Comparison of ENCODE assay signal across 8 mouse cellular contexts in the genomic region with DNA sequence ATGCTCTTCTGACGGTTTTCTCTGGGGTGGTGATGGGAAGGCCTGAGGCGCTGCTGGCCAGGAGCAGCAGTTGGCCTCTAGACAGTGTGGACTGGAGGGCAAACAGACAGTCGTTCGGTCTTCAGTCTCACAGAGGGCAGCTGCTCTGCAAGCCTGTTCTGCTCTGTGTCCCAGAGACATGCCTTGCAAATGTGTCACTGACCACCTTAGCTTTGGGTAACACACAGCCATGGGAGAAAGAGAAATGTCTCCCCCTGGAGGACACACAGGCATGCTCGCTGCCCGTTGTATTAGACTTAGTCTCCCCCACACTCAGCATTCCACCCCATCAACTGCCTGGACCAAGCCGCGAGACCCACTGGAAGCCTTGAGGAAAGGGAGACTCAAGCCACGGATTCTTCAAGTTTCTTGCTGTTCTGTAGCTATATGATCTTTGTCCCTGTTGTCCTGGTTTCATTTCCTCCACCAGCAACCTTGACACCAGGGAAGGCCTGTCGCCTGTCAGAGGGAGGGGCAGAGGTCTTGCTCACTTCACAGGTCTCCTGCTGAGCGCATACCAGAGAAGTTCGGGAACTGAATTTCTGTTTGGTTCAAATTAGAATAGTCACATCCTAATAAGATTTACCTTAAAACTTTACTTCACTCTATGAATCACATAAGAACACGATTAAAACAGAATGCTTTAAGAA.
DNase-seq lines count a peak whose midpoint lies in the region; ATAC-seq lines count a peak whose summit lies in the region.

No protein-coding gene starts in this region.

- no peaks in the 10 kb centered on the region for H3K36me3 ChIP-seq in embryonic facial prominence, embryonic 14.5 days (ENCODE audit: control insufficient read depth, insufficient read depth, low read length)
- H3K36me3 ChIP-seq in heart, embryonic 10.5 days: no peaks in the 10 kb centered on the region
- no peaks in the 10 kb centered on the region for H3K36me3 ChIP-seq in kidney, embryonic 15.5 days
- H3K36me3 ChIP-seq in limb, embryonic 15.5 days: no peaks in the 10 kb centered on the region
- no peaks in the 10 kb centered on the region for H3K36me3 ChIP-seq in stomach, embryonic 16.5 days (ENCODE audit: control insufficient read depth, insufficient read depth, low read length)

- DNase-seq in B cell, adult 2 months: peak; percentile 53 to 59
- DNase-seq in adrenal gland, postnatal 4 days (ENCODE audit: low spot score in 2 of 2): peak; percentile 6 to 42
- peak; percentile 90 for DNase-seq in embryonic facial prominence, embryonic 14.5 days (ENCODE audit: low spot score)
- peak; percentile 88 for DNase-seq in heart, embryonic 10.5 days (ENCODE audit: low spot score)
- peak; percentile 78 for DNase-seq in neural tube, embryonic 10.5 days (ENCODE audit: extremely low spot score, low spot score)

- no peaks in the 10 kb centered on the region for H3K27me3 ChIP-seq in embryonic facial prominence, embryonic 14.5 days (replicated peaks; ENCODE audit: control insufficient read depth, insufficient read depth, low read length)
- H3K27me3 ChIP-seq in heart, embryonic 10.5 days (ENCODE audit: insufficient read depth, poor library complexity, severe bottlenecking): peaks cover 39% of the 10 kb centered on the region
- peaks cover 33% of the 10 kb centered on the region for H3K27me3 ChIP-seq in kidney, embryonic 15.5 days
- H3K27me3 ChIP-seq in limb, embryonic 15.5 days: peaks cover 15% of the 10 kb centered on the region
- H3K27me3 ChIP-seq in stomach, embryonic 16.5 days (ENCODE audit: control insufficient read depth, insufficient read depth, low read length): peaks cover 3% of the 10 kb centered on the region; the same call in 1 of the 2 replicates

- H3K9me3 ChIP-seq in embryonic facial prominence, embryonic 14.5 days (ENCODE audit: control insufficient read depth, low read length): no peaks in the 10 kb centered on the region
- no peaks in the 10 kb centered on the region for H3K9me3 ChIP-seq in heart, embryonic 10.5 days
- H3K9me3 ChIP-seq in kidney, embryonic 15.5 days (replicated peaks): no peaks in the 10 kb centered on the region
- no peaks in the 10 kb centered on the region for H3K9me3 ChIP-seq in limb, embryonic 15.5 days
- H3K9me3 ChIP-seq in stomach, embryonic 16.5 days (replicated peaks; ENCODE audit: control insufficient read depth, low read length): no peaks in the 10 kb centered on the region

- H3K9ac ChIP-seq in embryonic facial prominence, embryonic 14.5 days (ENCODE audit: low read depth, low read length): no peak overlapping the region
- H3K9ac ChIP-seq in kidney, embryonic 15.5 days: no peak overlapping the region
- H3K9ac ChIP-seq in limb, embryonic 15.5 days: no peak overlapping the region
- no peak overlapping the region for H3K9ac ChIP-seq in stomach, embryonic 16.5 days (ENCODE audit: low read length)

- no peak overlapping the region for H3K4me3 ChIP-seq in embryonic facial prominence, embryonic 14.5 days (ENCODE audit: low read depth, low read length)
- no peak overlapping the region for H3K4me3 ChIP-seq in heart, embryonic 10.5 days
- H3K4me3 ChIP-seq in kidney, embryonic 15.5 days (replicated peaks): no peak overlapping the region
- H3K4me3 ChIP-seq in limb, embryonic 15.5 days: no peak overlapping the region
- H3K4me3 ChIP-seq in stomach, embryonic 16.5 days (replicated peaks; ENCODE audit: low read length): no peak overlapping the region

- H3K27ac ChIP-seq in embryonic facial prominence, embryonic 14.5 days (replicated peaks; ENCODE audit: low read depth, low read length): no peak overlapping the region
- H3K27ac ChIP-seq in heart, embryonic 10.5 days: no peak overlapping the region
- H3K27ac ChIP-seq in kidney, embryonic 15.5 days: peak overlapping the region; percentile 59
- no peak overlapping the region for H3K27ac ChIP-seq in limb, embryonic 15.5 days
- peak overlapping the region; percentile 81 for H3K27ac ChIP-seq in stomach, embryonic 16.5 days (ENCODE audit: low read length)

- WGBS in embryonic facial prominence, embryonic 14.5 days: 30% methylated on average over 13 of the region's 13 CpGs
- WGBS in heart, embryonic 10.5 days: 21% methylated on average over 13 of the region's 13 CpGs
- WGBS in kidney, embryonic 15.5 days: 22% methylated on average over 13 of the region's 13 CpGs
- WGBS in limb, embryonic 15.5 days: 24% methylated on average over 13 of the region's 13 CpGs
- WGBS in stomach, embryonic 16.5 days: 22% methylated on average over 13 of the region's 13 CpGs

- H3K4me1 ChIP-seq in embryonic facial prominence, embryonic 14.5 days (ENCODE audit: control insufficient read depth, insufficient read depth, low read length): peaks cover 3% of the 10 kb centered on the region
- peaks cover 6% of the 10 kb centered on the region for H3K4me1 ChIP-seq in heart, embryonic 10.5 days
- H3K4me1 ChIP-seq in kidney, embryonic 15.5 days: peaks cover 17% of the 10 kb centered on the region
- peaks cover 8% of the 10 kb centered on the region; the same call in 1 of the 2 replicates for H3K4me1 ChIP-seq in limb, embryonic 15.5 days
- H3K4me1 ChIP-seq in stomach, embryonic 16.5 days (ENCODE audit: control insufficient read depth, insufficient read depth, low read length): peaks cover 3% of the 10 kb centered on the region; the same call in 1 of the 2 replicates

- no peak overlapping the region for H3K4me2 ChIP-seq in embryonic facial prominence, embryonic 14.5 days (ENCODE audit: low read depth, low read length)
- peak overlapping the region; percentile 45 for H3K4me2 ChIP-seq in kidney, embryonic 15.5 days
- H3K4me2 ChIP-seq in limb, embryonic 15.5 days: no peak overlapping the region
- peak overlapping the region; percentile 16 for H3K4me2 ChIP-seq in stomach, embryonic 16.5 days (ENCODE audit: low read depth, low read length)

- peak; percentile 80 for ATAC-seq in embryonic facial prominence, embryonic 14.5 days (ENCODE audit: low read depth)
- ATAC-seq in kidney, embryonic 15.5 days (replicated peaks; ENCODE audit: low FRiP score): peak; percentile 92
- ATAC-seq in limb, embryonic 15.5 days (ENCODE audit: insufficient number of reproducible peaks, low FRiP score, low TSS enrichment, low read depth): peak; percentile 52; the same call in 1 of the 2 replicates
- ATAC-seq in stomach, embryonic 16.5 days (ENCODE audit: insufficient read depth, low FRiP score): peak; percentile 89; the same call in 1 of the 2 replicates

Comparison
In these comparisons a context has a peak if more than half of its experiments do, and no peak if none do; other contexts are left out.
1. DNase-seq: peak in every context shown above with its lines; median percentile 90 in embryonic facial prominence, embryonic 14.5 days; 88 in heart, embryonic 10.5 days; 78 in neural tube, embryonic 10.5 days; 56 in B cell, adult 2 months; 24 in adrenal gland, postnatal 4 days.
2. H3K27ac ChIP-seq: peak in kidney, embryonic 15.5 days (single experiment) and stomach, embryonic 16.5 days (single experiment); none in embryonic facial prominence, embryonic 14.5 days (single experiment), heart, embryonic 10.5 days (single experiment) and limb, embryonic 15.5 days (single experiment).
3. H3K4me2 ChIP-seq: peak in kidney, embryonic 15.5 days (single experiment) and stomach, embryonic 16.5 days (single experiment); none in embryonic facial prominence, embryonic 14.5 days (single experiment) and limb, embryonic 15.5 days (single experiment).
4. Peak in every context shown above with its lines, with median percentiles within 50 percentile points of each other: ATAC-seq.